Mouse (Mus musculus) cerebellum, adult 2 months (tissue): Measurements from ENCODE around the gene Olfr211.

Experiments used
- CTCF ChIP-seq: fragments of 200-500 bp; IDR thresholded peaks from 2 replicates; pipeline ENCODE4 v1.5.1; 2011; ENCODE audit warnings: low read depth, mild to moderate bottlenecking, control low read depth, low read length, moderate library complexity, borderline replicate concordance; ENCODE audit not compliant: insufficient read depth
- POLR2A ChIP-seq: fragments of 200-500 bp; IDR thresholded peaks from 2 replicates; pipeline ENCODE4 v1.6.1; 2011; ENCODE audit warnings: low read length, control low read depth, borderline replicate concordance; ENCODE audit not compliant: insufficient read depth

GRCm38 (mm10) chr6:116460544-116461283 lies 28.2 kb upstream of the Olfr211 start, which contains the start of gene Alox5:
- TF ChIP-seq CTCF: no peak
- TF ChIP-seq POLR2A: no peak
